Mouse (Mus musculus) lung, postnatal 0 days (tissue): ENCODE data around the gene B3galt4. TPM values are rescaled to one million over a fixed set of nuclear protein-coding genes. Genes with fewer than 3 reads are reported as not detected.

Experiments used
- ATAC-seq: fragments of 200-750 bp; cut with Nextera tagmentation; 2 replicates; pipeline ENCODE4 v1.8.0; 2017; ENCODE audit warnings: moderate library complexity
- DNase-seq: peaks from one replicate; pipeline ENCODE4 v3.0.0-alpha.2; 2016; ENCODE audit warnings: low spot score
- H3K27ac ChIP-seq: fragments of 300-500 bp; sonication (generic); 2 replicates; pipeline ENCODE4 v1.5.1; 2014; ENCODE audit warnings: antibody characterized with exemption, mild to moderate bottlenecking, low read length, mixed read lengths
- H3K27me3 ChIP-seq: fragments of 300-500 bp; sonication (generic); replicated peaks from 2 replicates; pipeline ENCODE4 v1.6.1; 2014; ENCODE audit warnings: low read length, mixed read lengths; ENCODE audit not compliant: insufficient read depth
- H3K36me3 ChIP-seq: fragments of 300-500 bp; sonication (generic); 2 replicates; pipeline ENCODE4 v1.6.1; 2014; ENCODE audit warnings: low read length, mixed read lengths; ENCODE audit not compliant: insufficient read depth
- H3K4me1 ChIP-seq: fragments of 300-500 bp; sonication (generic); 2 replicates; pipeline ENCODE4 v1.6.1; 2014; ENCODE audit warnings: antibody characterized with exemption, low read depth, low read length, mixed read lengths; ENCODE audit not compliant: insufficient read depth
- H3K4me2 ChIP-seq: fragments of 300-500 bp; sonication (generic); replicated peaks from 2 replicates; pipeline ENCODE4 v1.6.1; 2014; ENCODE audit warnings: low read depth, mild to moderate bottlenecking, low read length, moderate library complexity, mixed read lengths
- H3K4me3 ChIP-seq: fragments of 300-500 bp; sonication (generic); 2 replicates; pipeline ENCODE4 v1.5.1; 2014; ENCODE audit warnings: low read depth, low read length
- H3K9ac ChIP-seq: fragments of 300-500 bp; sonication (generic); replicated peaks from 2 replicates; pipeline ENCODE4 v1.6.1; 2014; ENCODE audit warnings: low read depth, mild to moderate bottlenecking
- H3K9me3 ChIP-seq: fragments of 300-500 bp; sonication (generic); 2 replicates; pipeline ENCODE4 v1.6.1; 2016; ENCODE audit warnings: low read length, mixed read lengths
- CTCF ChIP-seq: IDR thresholded peaks from 2 replicates; pipeline ENCODE4 v1.5.1; 2016; ENCODE audit warnings: antibody characterized with exemption, mild to moderate bottlenecking
- EP300 ChIP-seq: IDR thresholded peaks from 2 replicates; pipeline ENCODE4 v1.6.1; 2016; ENCODE audit warnings: antibody characterized with exemption, mild to moderate bottlenecking, control low read depth
- WGBS: fragments of 180-500 bp; shearing (Covaris S2); extraction: QIAGEN DNeasy Blood & Tissue Kit; methylation state at CpG from one replicate; pipeline ENCODE4 v1.1.7; 2014; 5-methylcytosine and 5-hydroxymethylcytosine counted together
- polyA plus RNA-seq: library from polyadenylated mRNA; unstranded; fragments of >200 nt; fragmentation: Nextera tagmentation; extraction: Ambion mirVana; gene quantifications from 2 replicates; pipeline ENCODE4 v1.2.1, GENCODE M21; 2015

Gene B3galt4
- polyA plus RNA-seq, 1 experiment from 2014 or later: 12.0 TPM

GRCm38 (mm10) chr17:33968927-33969326 lies 17.6 kb upstream of the B3galt4 start:
- 26% methylated on average over 5 of the region's 5 CpGs for WGBS
- Histone ChIP-seq H3K4me3 (no peak overlapping the region), H3K9me3 (no peaks in the 10 kb centered on the region), H3K27me3 (no peaks in the 10 kb centered on the region), H3K9ac (no peak overlapping the region), H3K36me3 (no peaks in the 10 kb centered on the region), H3K4me2 (no peak overlapping the region), H3K27ac (no peak overlapping the region), H3K4me1 (no peaks in the 10 kb centered on the region)
- TF ChIP-seq CTCF (peak; percentile 61), EP300 (no peak)
- DNase-seq (peak; percentile 78), ATAC-seq (peak; percentile 76)

- DNase-seq (peak; percentile 83), ATAC-seq (peak; percentile 85)
- Histone ChIP-seq H3K9me3 (no peaks in the 10 kb centered on the region), H3K4me2 (no peak overlapping the region), H3K9ac (no peak overlapping the region), H3K27me3 (no peaks in the 10 kb centered on the region), H3K4me1 (no peaks in the 10 kb centered on the region), H3K27ac (no peak overlapping the region), H3K4me3 (no peak overlapping the region), H3K36me3 (no peaks in the 10 kb centered on the region)
- 5% methylated on average over 9 of the region's 9 CpGs for WGBS
- TF ChIP-seq EP300: no peak
- TF ChIP-seq CTCF: peak; percentile 93
Observed at GRCm38 (mm10) chr17:33968489-33968888, 17.2 kb upstream of the B3galt4 start.

DNA sequence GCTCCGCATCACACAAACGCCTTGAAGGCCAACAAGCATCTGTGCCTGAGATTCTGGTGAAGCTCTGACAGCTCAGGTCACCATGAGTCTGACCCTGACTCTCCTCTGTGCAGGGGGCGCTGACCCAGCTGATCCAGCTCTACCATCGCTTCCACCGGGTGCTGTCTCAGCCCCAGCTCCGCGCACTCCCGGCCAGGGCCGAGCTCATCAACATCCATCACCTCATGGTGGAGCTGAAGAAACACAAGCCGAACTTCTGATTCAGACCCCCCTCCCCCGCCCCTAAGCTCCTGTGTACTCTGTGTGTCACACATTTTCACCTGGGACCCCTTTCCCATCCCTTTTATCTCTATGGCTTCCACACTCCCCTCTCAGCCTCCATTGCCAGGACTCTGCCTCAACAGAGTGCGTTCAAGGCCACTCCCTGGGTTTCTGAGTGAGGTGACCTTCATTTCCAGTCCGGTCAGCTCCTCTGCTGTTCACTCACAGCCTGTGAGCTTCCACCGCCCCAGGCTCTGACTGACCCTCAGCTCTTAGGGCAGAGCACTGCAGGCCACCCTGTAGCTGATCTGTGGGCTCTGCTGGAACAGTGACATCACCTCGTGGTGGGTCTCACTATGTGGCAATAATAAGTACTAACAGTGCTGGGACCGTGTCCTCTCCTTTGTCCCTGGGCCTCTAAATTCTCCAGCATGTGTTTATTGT lies 14.7 kb upstream of the B3galt4 start:
- no peaks in the 10 kb centered on the region for H3K27me3 ChIP-seq
- no peak for DNase-seq
- H3K27ac ChIP-seq: no peak overlapping the region
- 75% methylated on average over 16 of the region's 16 CpGs for WGBS
- peaks cover 8% of the 10 kb centered on the region; the same call in 1 of the 2 replicates for H3K36me3 ChIP-seq
- H3K4me3 ChIP-seq: no peak overlapping the region
- no peak overlapping the region for H3K9ac ChIP-seq
- no peaks in the 10 kb centered on the region for H3K9me3 ChIP-seq
- no peak overlapping the region for H3K4me2 ChIP-seq
- ATAC-seq: no peak
- TF ChIP-seq CTCF (no peak), EP300 (no peak)
- no peaks in the 10 kb centered on the region for H3K4me1 ChIP-seq

GRCm38 (mm10) chr17:33965082-33965845 lies 14.0 kb upstream of the B3galt4 start:
- H3K9ac ChIP-seq: no peak overlapping the region
- H3K27ac ChIP-seq: no peak overlapping the region
- H3K27me3 ChIP-seq: no peaks in the 10 kb centered on the region
- H3K4me1 ChIP-seq: no peaks in the 10 kb centered on the region
- no peak for DNase-seq
- no peak overlapping the region for H3K4me3 ChIP-seq
- WGBS: 89% methylated on average over 17 of the region's 17 CpGs
- no peaks in the 10 kb centered on the region for H3K9me3 ChIP-seq
- no peak for TF ChIP-seq CTCF
- TF ChIP-seq EP300: no peak
- ATAC-seq: no peak
- peaks cover 8% of the 10 kb centered on the region; the same call in 1 of the 2 replicates for H3K36me3 ChIP-seq
- H3K4me2 ChIP-seq: no peak overlapping the region

GRCm38 (mm10) chr17:33962876-33963275 lies 11.6 kb upstream of the B3galt4 start:
- Histone ChIP-seq H3K4me2 (no peak overlapping the region), H3K36me3 (peaks cover 8% of the 10 kb centered on the region; the same call in 1 of the 2 replicates), H3K9me3 (no peaks in the 10 kb centered on the region), H3K4me3 (no peak overlapping the region), H3K27me3 (no peaks in the 10 kb centered on the region), H3K4me1 (no peaks in the 10 kb centered on the region), H3K27ac (no peak overlapping the region), H3K9ac (no peak overlapping the region)
- 95% methylated on average over 7 of the region's 7 CpGs for WGBS
- DNase-seq: no peak
- no peak for TF ChIP-seq EP300
- no peak for TF ChIP-seq CTCF
- no peak for ATAC-seq

- Histone ChIP-seq H3K9ac (no peak overlapping the region), H3K36me3 (peaks cover 8% of the 10 kb centered on the region; the same call in 1 of the 2 replicates), H3K27ac (no peak overlapping the region), H3K9me3 (no peaks in the 10 kb centered on the region), H3K4me3 (no peak overlapping the region), H3K4me1 (no peaks in the 10 kb centered on the region), H3K27me3 (no peaks in the 10 kb centered on the region), H3K4me2 (no peak overlapping the region)
- no peak for ATAC-seq
- TF ChIP-seq EP300: no peak
- no peak for TF ChIP-seq CTCF
- WGBS: 93% methylated on average over 15 of the region's 15 CpGs
- DNase-seq: peak; percentile 3
Observed at GRCm38 (mm10) chr17:33959948-33960347, 8.7 kb upstream of the B3galt4 start.
